Mouse (Mus musculus): ENCODE results near the gene Epb42. TPM values are rescaled to one million over a fixed set of nuclear protein-coding genes. Genes with fewer than 3 reads are reported as not detected.

The Epb42 gene
- polyA plus RNA-seq, 1 experiment: 0.51 TPM

DNA sequence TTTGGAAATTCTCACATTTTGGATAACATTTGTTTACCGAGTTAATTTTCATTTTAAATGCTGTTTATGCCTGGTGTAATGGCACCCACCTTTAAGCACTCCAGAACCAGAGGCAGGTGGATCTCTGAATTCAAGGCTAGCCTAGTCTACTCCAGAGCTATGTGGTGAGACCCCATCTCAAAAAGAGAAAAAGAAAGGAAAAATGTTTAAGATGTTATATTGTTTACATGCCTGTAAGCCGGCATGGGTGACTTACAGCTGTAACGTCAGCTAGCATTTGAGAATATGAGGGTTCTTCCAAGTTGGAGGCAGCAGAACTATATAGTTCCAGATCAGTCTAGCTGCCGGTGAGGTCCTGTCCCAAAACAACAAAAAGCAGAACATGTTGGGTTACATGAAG is 65.1 kb downstream of the Epb42 start:
- TF ChIP-seq CTCF (IDR thresholded peaks at IDR 0.05; ENCODE audit: borderline replicate concordance, insufficient read depth, low read depth, low read length): no peak
- no peak for TF ChIP-seq POLR2A (IDR thresholded peaks at IDR 0.05; ENCODE audit: borderline replicate concordance, insufficient read depth, low read length)
- H3K27me3 ChIP-seq (ENCODE audit: control insufficient read depth, insufficient read depth, low read length): no peaks in the 10 kb centered on the region
- no peak for DNase-seq
- H3K27ac ChIP-seq (ENCODE audit: insufficient read depth, low read length): no peak overlapping the region
- 91% methylated on average over 4 of the region's 4 CpGs for WGBS
- H3K4me1 ChIP-seq (ENCODE audit: control insufficient read depth, insufficient read depth, low read length): peaks cover 8% of the 10 kb centered on the region; the same call in 1 of the 2 replicates
- H3K4me3 ChIP-seq (replicated peaks; ENCODE audit: insufficient read depth, low read depth, low read length): no peak overlapping the region

DNA sequence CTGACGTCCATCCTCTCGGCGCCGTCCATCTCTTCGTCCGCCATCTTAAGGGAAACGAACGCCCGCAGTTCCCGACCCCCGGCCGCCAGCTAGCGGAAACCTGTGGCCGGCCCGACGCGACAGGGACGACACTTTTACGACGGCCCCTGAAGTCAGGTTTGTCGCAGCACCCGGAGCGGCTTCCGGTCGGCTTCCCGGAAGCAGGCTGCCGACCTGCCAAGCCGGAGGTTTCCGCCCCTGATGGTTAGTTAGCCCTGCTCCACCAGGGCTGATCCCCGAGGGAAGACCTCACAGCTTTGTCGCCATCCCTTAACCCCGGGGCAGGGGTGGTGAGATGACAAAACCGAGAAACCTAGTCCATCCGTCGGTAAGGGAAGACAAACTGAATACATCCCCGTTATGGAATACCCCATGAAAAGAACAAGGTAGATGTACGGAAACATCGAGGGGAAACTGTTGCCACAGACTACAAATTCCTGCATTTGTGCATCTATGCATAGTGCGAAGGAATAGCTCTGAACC is 66.3 kb downstream of the Epb42 start, which contains the start of gene Ubr1:
TSS of gene Ubr1 (minus strand) at position 157 of the 522 bp plus-strand sequence.
- Histone ChIP-seq H3K4me3 (replicated peaks; ENCODE audit: insufficient read depth, low read depth, low read length) (peak within 1 kb of the TSS; percentile 97), H3K27ac (ENCODE audit: insufficient read depth, low read length) (peak within 1 kb of the TSS; percentile 86), H3K27me3 (ENCODE audit: control insufficient read depth, insufficient read depth, low read length) (no peaks in the 10 kb centered on the region), H3K4me1 (ENCODE audit: control insufficient read depth, insufficient read depth, low read length) (peaks cover 8% of the 10 kb centered on the region; the same call in 1 of the 2 replicates)
- no peak for TF ChIP-seq CTCF (IDR thresholded peaks at IDR 0.05; ENCODE audit: borderline replicate concordance, insufficient read depth, low read depth, low read length)
- TF ChIP-seq POLR2A (IDR thresholded peaks at IDR 0.05; ENCODE audit: borderline replicate concordance, insufficient read depth, low read length): peak; percentile 95
- WGBS: under 1% methylated on average over 39 of the region's 39 CpGs
- DNase-seq: peak; percentile 86 to 89

DNA sequence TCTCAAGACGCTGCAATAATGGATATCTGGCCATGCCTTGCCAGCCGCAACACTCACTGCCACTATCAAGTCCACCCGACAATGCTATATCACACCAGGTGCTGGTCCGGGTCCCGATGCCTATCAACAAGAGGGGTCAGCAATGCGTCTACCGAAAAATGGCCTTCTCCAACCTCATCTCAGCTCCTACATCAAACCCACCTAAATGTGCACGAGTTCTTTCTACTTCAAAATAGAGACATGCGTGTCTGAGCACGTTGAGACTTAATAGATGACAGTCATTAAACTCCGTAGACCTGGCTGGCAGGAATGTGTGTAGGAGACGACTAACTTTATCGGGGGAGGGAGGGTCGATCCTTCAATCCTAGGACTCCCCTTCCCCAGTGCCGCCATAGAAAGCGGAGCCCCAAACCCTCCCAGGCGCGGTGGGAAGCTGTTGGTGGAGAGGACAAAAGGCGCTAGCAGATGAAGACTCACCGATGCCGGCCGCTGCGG is 66.8 kb downstream of the Epb42 start:
- TF ChIP-seq POLR2A (IDR thresholded peaks at IDR 0.05; ENCODE audit: borderline replicate concordance, insufficient read depth, low read length) (no peak), CTCF (IDR thresholded peaks at IDR 0.05; ENCODE audit: borderline replicate concordance, insufficient read depth, low read depth, low read length) (no peak)
- peak; percentile 38 to 54 for DNase-seq
- 0% methylated on average over 23 of the region's 23 CpGs for WGBS
- H3K27me3 ChIP-seq (ENCODE audit: control insufficient read depth, insufficient read depth, low read length): no peaks in the 10 kb centered on the region
- peak overlapping the region; percentile 97 for H3K4me3 ChIP-seq (replicated peaks; ENCODE audit: insufficient read depth, low read depth, low read length)
- H3K27ac ChIP-seq (ENCODE audit: insufficient read depth, low read length): peak overlapping the region; percentile 86
- H3K4me1 ChIP-seq (ENCODE audit: control insufficient read depth, insufficient read depth, low read length): peaks cover 8% of the 10 kb centered on the region; the same call in 1 of the 2 replicates

Other genes starting within 250 kb of the Epb42 start
- gene Cdan1, start 186.9 kb downstream of the Epb42 start, polyA plus RNA-seq (2012; rRNA removed): 37.8 and 45.8 TPM in 2 replicates
- gene Ttbk2, start 186.5 kb downstream of the Epb42 start, polyA plus RNA-seq (2012; rRNA removed): 31.7 and 32.5 TPM in 2 replicates
- gene Ubr1, start 66.4 kb downstream of the Epb42 start, polyA plus RNA-seq (2012; rRNA removed): 24.2 and 32.4 TPM in 2 replicates
- 68.0 and 73.6 TPM in 2 replicates for gene Tmem62, start 60.1 kb downstream of the Epb42 start, polyA plus RNA-seq (2012; rRNA removed)
- gene Ccndbp1, start 28.7 kb downstream of the Epb42 start, polyA plus RNA-seq (2012; rRNA removed): 155 and 179 TPM in 2 replicates
- 2.7 and 3.2 TPM in 2 replicates for gene Tgm5, start 48.8 kb upstream of the Epb42 start, polyA plus RNA-seq (2012; rRNA removed)
- gene Tgm7, start 72.7 kb upstream of the Epb42 start, polyA plus RNA-seq (2012; rRNA removed): 1.3 and 1.4 TPM in 2 replicates
- 26.3 and 26.7 TPM in 2 replicates for gene Adal, start 103.4 kb upstream of the Epb42 start, polyA plus RNA-seq (2012; rRNA removed)
- 9.2 and 10.6 TPM in 2 replicates for gene Lcmt2, start 103.6 kb upstream of the Epb42 start, polyA plus RNA-seq (2012; rRNA removed)
- gene Tubgcp4, start 133.6 kb upstream of the Epb42 start, polyA plus RNA-seq (2012; rRNA removed): 40.2 and 47.4 TPM in 2 replicates
- 6.4 and 6.8 TPM in 2 replicates for gene Zscan29, start 134.1 kb upstream of the Epb42 start, polyA plus RNA-seq (2012; rRNA removed)
- 57.9 and 59.4 TPM in 2 replicates for gene Trp53bp1, start 234.3 kb upstream of the Epb42 start, polyA plus RNA-seq (2012; rRNA removed)